In the genomic region with DNA sequence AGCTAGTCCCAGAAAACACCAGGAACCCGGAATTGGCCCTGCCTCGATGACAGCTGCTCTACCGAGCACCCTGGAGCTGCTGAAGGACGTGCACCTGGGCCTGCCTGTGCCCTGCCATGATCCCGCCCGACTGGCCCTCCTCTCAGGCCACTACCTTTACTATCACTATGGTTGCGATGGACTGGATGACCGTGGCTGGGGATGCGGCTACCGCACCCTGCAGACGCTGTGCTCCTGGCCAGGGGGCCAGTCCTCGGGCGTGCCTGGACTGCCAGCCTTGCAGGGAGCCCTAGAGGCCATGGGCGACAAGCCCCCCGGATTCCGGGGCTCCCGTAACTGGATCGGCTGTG, we compare ENCODE assay signal across 8 mouse cellular contexts. TPM values are rescaled to one million over a fixed set of nuclear protein-coding genes. Genes with fewer than 3 reads are reported as not detected.
DNase-seq lines count a peak whose midpoint lies in the region; ATAC-seq and TF ChIP-seq lines count a peak whose summit lies in the region.

No protein-coding gene starts in this region.

- no peaks in the 10 kb centered on the region for H3K9me3 ChIP-seq in E14TG2a.4 (ENCODE audit: low read length)
- H3K9me3 ChIP-seq in forebrain, postnatal 0 days (ENCODE audit: low read length), result no peaks in the 10 kb centered on the region
- no peaks in the 10 kb centered on the region for H3K9me3 ChIP-seq in liver, postnatal 0 days (ENCODE audit: low read length)

- H3K4me3 ChIP-seq in heart, adult 2 months, result peak overlapping the region; percentile 65
- H3K4me3 ChIP-seq in E14TG2a.4 (replicated peaks; ENCODE audit: low read length), result peak overlapping the region; percentile 88
- H3K4me3 ChIP-seq in forebrain, postnatal 0 days (ENCODE audit: low read depth, low read length), result peak overlapping the region; percentile 58
- H3K4me3 ChIP-seq in liver, postnatal 0 days (ENCODE audit: low read depth, low read length), result peak overlapping the region; percentile 62

- no peak for TF ChIP-seq EP300 in heart, adult 2 months (IDR thresholded peaks at IDR 0.05; ENCODE audit: insufficient read depth, low read depth, low read length)
- no peak for TF ChIP-seq EP300 in liver, postnatal 0 days (IDR thresholded peaks at IDR 0.05; ENCODE audit: low read depth)

- no peaks in the 10 kb centered on the region for H3K36me3 ChIP-seq in heart, adult 2 months (ENCODE audit: control insufficient read depth, insufficient read depth, low read length)
- peaks cover 51% of the 10 kb centered on the region for H3K36me3 ChIP-seq in E14TG2a.4 (ENCODE audit: insufficient read depth, low read length)
- peaks cover 49% of the 10 kb centered on the region for H3K36me3 ChIP-seq in forebrain, postnatal 0 days (ENCODE audit: insufficient read depth)
- H3K36me3 ChIP-seq in liver, postnatal 0 days (replicated peaks; ENCODE audit: insufficient read depth, low read length), result peaks cover 45% of the 10 kb centered on the region

- peak overlapping the region; percentile 100 for H3K4me2 ChIP-seq in forebrain, postnatal 0 days (ENCODE audit: low read depth)
- peak overlapping the region; percentile 99 for H3K4me2 ChIP-seq in liver, postnatal 0 days (ENCODE audit: low read depth, low read length)

- H3K79me2 ChIP-seq in heart, adult 2 months (replicated peaks; ENCODE audit: control insufficient read depth, insufficient read depth, low read length), result no peaks in the 10 kb centered on the region

- no peaks in the 10 kb centered on the region for H3K27me3 ChIP-seq in heart, adult 2 months (ENCODE audit: control insufficient read depth, insufficient read depth, low read length)
- peaks cover 34% of the 10 kb centered on the region for H3K27me3 ChIP-seq in E14TG2a.4 (ENCODE audit: insufficient read depth, low read length)
- H3K27me3 ChIP-seq in forebrain, postnatal 0 days (ENCODE audit: insufficient read depth, low read length), result no peaks in the 10 kb centered on the region
- peaks cover 5% of the 10 kb centered on the region; the same call in 1 of the 2 replicates for H3K27me3 ChIP-seq in liver, postnatal 0 days (ENCODE audit: insufficient read depth, low read length)

- ATAC-seq in forebrain, postnatal 0 days, result 0 out of 2 replicates have a peak, but pooled peaks have one; percentile 0
- ATAC-seq in liver, postnatal 0 days, result peak; percentile 26

- peak overlapping the region; percentile 83 for H3K27ac ChIP-seq in heart, adult 2 months
- H3K27ac ChIP-seq in forebrain, postnatal 0 days (ENCODE audit: low read depth, low read length), result peak overlapping the region; percentile 88
- peak overlapping the region; percentile 95 for H3K27ac ChIP-seq in liver, postnatal 0 days (ENCODE audit: low read depth)

- H3K9ac ChIP-seq in heart, adult 2 months (ENCODE audit: low read depth, low read length), result peak overlapping the region; percentile 79
- H3K9ac ChIP-seq in forebrain, postnatal 0 days, result peak overlapping the region; percentile 72
- H3K9ac ChIP-seq in liver, postnatal 0 days (replicated peaks), result peak overlapping the region; percentile 81

- no peak for TF ChIP-seq CTCF in heart, adult 2 months (IDR thresholded peaks at IDR 0.05)
- no peak for TF ChIP-seq CTCF in E14TG2a.4 (conservative IDR thresholded peaks at IDR 0.05; ENCODE audit: low read length)
- no peak for TF ChIP-seq CTCF in forebrain, postnatal 0 days (IDR thresholded peaks at IDR 0.05; ENCODE audit: low read depth)
- no peak for TF ChIP-seq CTCF in liver, postnatal 0 days (IDR thresholded peaks at IDR 0.05; ENCODE audit: low read depth)

- no peak for TF ChIP-seq POLR2A in heart, adult 2 months (IDR thresholded peaks at IDR 0.05; ENCODE audit: insufficient read depth, low read depth, low read length)

- no peak for DNase-seq in heart, adult 2 months
- DNase-seq in heart, postnatal 25 days (ENCODE audit: low spot score), result no peak
- DNase-seq in forebrain, postnatal 0 days, result no peak
- no peak for DNase-seq in liver, postnatal 0 days
- DNase-seq in left cerebral cortex, adult 8-10 months (ENCODE audit: low spot score in 2 of 2), result no peak
- no peak for DNase-seq in yolk sac, embryonic 10.5 days (ENCODE audit: low spot score)
- DNase-seq in adrenal gland, postnatal 25 days, result no peak

- intact Hi-C loops in heart, adult 2 months (cut with DNase I), result loop anchor here (1.0 kb wide), 1 partner anchor 13 kb away; a partner anchor contains a TSS
- intact Hi-C loops in heart, postnatal 25 days (cut with DNase I), result loop anchor here (5.0 kb wide), 1 partner anchor 208 kb away; a partner anchor contains a TSS

- no peaks in the 10 kb centered on the region for H3K4me1 ChIP-seq in heart, adult 2 months (ENCODE audit: control insufficient read depth, insufficient read depth, low read length)
- H3K4me1 ChIP-seq in E14TG2a.4 (replicated peaks; ENCODE audit: low read depth, low read length), result peaks cover 72% of the 10 kb centered on the region
- H3K4me1 ChIP-seq in forebrain, postnatal 0 days (ENCODE audit: insufficient read depth), result 0 out of 2 replicates have a peak, but pooled peaks cover 4% of the 10 kb centered on the region
- peaks cover 29% of the 10 kb centered on the region for H3K4me1 ChIP-seq in liver, postnatal 0 days (ENCODE audit: insufficient read depth)

- 12% methylated on average over 18 of the region's 18 CpGs for WGBS in heart, adult 2 months
- WGBS in forebrain, postnatal 0 days, result 4% methylated on average over 18 of the region's 18 CpGs
- 16% methylated on average over 18 of the region's 18 CpGs for WGBS in liver, postnatal 0 days (ENCODE audit: insufficient replicate concordance)

RNA-seq across cellular contexts. Expression of a gene that starts 0.3 kb away (rescaled TPM):
- 1 to 10 TPM; 8.1 to 8.8 TPM for total RNA-seq in heart, adult 2 months (2021)
- 11.8 and 12.8 TPM in 2 replicates for polyA plus RNA-seq in heart, adult 2 months (2012; rRNA removed)
- 1 to 10 TPM; 8.3 to 8.7 TPM for total RNA-seq in heart, postnatal 25 days (2021)
- total RNA-seq in forebrain, postnatal 0 days (2014; rRNA removed), result 15.2 and 16.2 TPM in 2 replicates
- polyA plus RNA-seq in forebrain, postnatal 0 days (2015; fragmentation: Nextera tagmentation; extraction: Ambion mirVana), result 15.8 and 23.4 TPM in 2 replicates
- 9.1 and 9.5 TPM in 2 replicates for polyA plus RNA-seq in liver, postnatal 0 days (2015; fragmentation: Nextera tagmentation; extraction: Ambion mirVana)
- total RNA-seq in left cerebral cortex, adult 8-10 months (2022), result 10 to 100 TPM; 14.0 to 16.8 (median 16.1) TPM
- 9.6 and 12.1 TPM in 2 replicates for total RNA-seq in adrenal gland, postnatal 25 days (2021)

RNA-seq across cellular contexts. Expression of a gene that starts 7.4 kb away (rescaled TPM):
- total RNA-seq in heart, adult 2 months (2021), result 1 to 10 TPM; 1.5 to 2.2 TPM
- polyA plus RNA-seq in heart, adult 2 months (2012; rRNA removed), result 3.5 and 4.9 TPM in 2 replicates
- 1 to 10 TPM; 1.4 to 2.2 TPM for total RNA-seq in heart, postnatal 25 days (2021)
- total RNA-seq in forebrain, postnatal 0 days (2014; rRNA removed), result 48.4 and 73.2 TPM in 2 replicates
- 44.3 and 69.1 TPM in 2 replicates for polyA plus RNA-seq in forebrain, postnatal 0 days (2015; fragmentation: Nextera tagmentation; extraction: Ambion mirVana)
- 10.3 and 11.1 TPM in 2 replicates for polyA plus RNA-seq in liver, postnatal 0 days (2015; fragmentation: Nextera tagmentation; extraction: Ambion mirVana)
- 10 to 100 TPM; 67.5 to 73.8 (median 70.9) TPM for total RNA-seq in left cerebral cortex, adult 8-10 months (2022)
- 6.7 and 10.9 TPM in 2 replicates for total RNA-seq in adrenal gland, postnatal 25 days (2021)

RNA-seq across cellular contexts. Expression of a gene that starts 12.8 kb away (rescaled TPM):
- total RNA-seq in heart, adult 2 months (2021), result 10 to 100 TPM; 60.5 to 66.4 TPM
- 63.9 and 74.2 TPM in 2 replicates for polyA plus RNA-seq in heart, adult 2 months (2012; rRNA removed)
- 10 to 100 TPM; 67.1 to 67.7 TPM for total RNA-seq in heart, postnatal 25 days (2021)
- total RNA-seq in forebrain, postnatal 0 days (2014; rRNA removed), result 136 and 153 TPM in 2 replicates
- 52.3 and 55.6 TPM in 2 replicates for polyA plus RNA-seq in forebrain, postnatal 0 days (2015; fragmentation: Nextera tagmentation; extraction: Ambion mirVana)
- polyA plus RNA-seq in liver, postnatal 0 days (2015; fragmentation: Nextera tagmentation; extraction: Ambion mirVana), result 24.1 and 28.2 TPM in 2 replicates
- total RNA-seq in left cerebral cortex, adult 8-10 months (2022), result 100 to 1,000 TPM; 164 to 219 (median 188) TPM
- 164 and 195 TPM in 2 replicates for total RNA-seq in adrenal gland, postnatal 25 days (2021)

RNA-seq across cellular contexts. Expression of a gene that starts 19.5 kb away (rescaled TPM):
- 10 to 100 TPM; 12.5 to 13.6 TPM for total RNA-seq in heart, adult 2 months (2021)
- polyA plus RNA-seq in heart, adult 2 months (2012; rRNA removed), result 23.5 and 24.2 TPM in 2 replicates
- total RNA-seq in heart, postnatal 25 days (2021), result 10 to 100 TPM; 10.8 to 13.3 TPM
- 10.8 and 11.4 TPM in 2 replicates for total RNA-seq in forebrain, postnatal 0 days (2014; rRNA removed)
- polyA plus RNA-seq in forebrain, postnatal 0 days (2015; fragmentation: Nextera tagmentation; extraction: Ambion mirVana), result 9.9 and 11.6 TPM in 2 replicates
- 7.5 and 9.2 TPM in 2 replicates for polyA plus RNA-seq in liver, postnatal 0 days (2015; fragmentation: Nextera tagmentation; extraction: Ambion mirVana)
- 1 to 10 TPM; 3.9 to 7.6 (median 5.1) TPM for total RNA-seq in left cerebral cortex, adult 8-10 months (2022)
- 32.3 and 40.8 TPM in 2 replicates for total RNA-seq in adrenal gland, postnatal 25 days (2021)

RNA-seq across cellular contexts. Expression of a gene that starts 38.7 kb away (rescaled TPM):
- 1 to 10 TPM; 1.7 to 2.2 TPM for total RNA-seq in heart, adult 2 months (2021)
- polyA plus RNA-seq in heart, adult 2 months (2012; rRNA removed), result 6.0 and 8.9 TPM in 2 replicates
- 1 to 10 TPM; 2.7 to 3.0 TPM for total RNA-seq in heart, postnatal 25 days (2021)
- total RNA-seq in forebrain, postnatal 0 days (2014; rRNA removed), result 19.3 and 21.8 TPM in 2 replicates
- 12.5 and 18.4 TPM in 2 replicates for polyA plus RNA-seq in forebrain, postnatal 0 days (2015; fragmentation: Nextera tagmentation; extraction: Ambion mirVana)
- polyA plus RNA-seq in liver, postnatal 0 days (2015; fragmentation: Nextera tagmentation; extraction: Ambion mirVana), result 2.9 and 3.2 TPM in 2 replicates
- 10 to 100 TPM; 24.4 to 28.0 (median 26.5) TPM for total RNA-seq in left cerebral cortex, adult 8-10 months (2022)
- total RNA-seq in adrenal gland, postnatal 25 days (2021), result 9.2 and 17.7 TPM in 2 replicates
